Mouse (Mus musculus): ENCODE measurements around the gene Nrap. TPM values are rescaled to one million over a fixed set of nuclear protein-coding genes. Genes with fewer than 3 reads are reported as not detected.

The Nrap gene
- polyA plus RNA-seq, 1 experiment from 2014 or later, result 0.97 TPM

DNA sequence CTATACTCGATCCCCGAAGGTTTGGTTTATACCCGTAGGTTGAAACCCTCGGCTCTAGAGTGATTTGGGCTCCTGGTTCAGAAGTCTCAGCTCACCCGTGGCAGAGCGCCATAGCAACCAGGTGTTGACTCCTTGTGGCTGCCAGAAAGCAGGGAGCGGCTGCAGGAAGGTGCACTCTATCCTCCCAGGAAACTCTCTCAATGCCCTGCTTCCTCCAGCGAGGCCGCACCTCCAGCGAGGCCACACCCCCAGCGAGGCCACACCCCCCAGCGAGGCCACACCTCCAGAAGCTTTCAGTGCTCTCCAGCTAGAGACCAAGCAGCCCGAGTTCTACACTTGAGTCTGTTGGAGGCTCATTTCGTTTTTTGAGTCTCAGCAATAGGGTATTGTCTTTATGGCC is 10.4 kb upstream of the Nrap start:
- Histone ChIP-seq H3K4me3 (ENCODE audit: low read depth, low read length) (no peak overlapping the region), H3K27ac (ENCODE audit: low read length) (no peak overlapping the region), H3K4me1 (ENCODE audit: control insufficient read depth, insufficient read depth, low read length) (peaks cover 11% of the 10 kb centered on the region), H3K9me3 (replicated peaks; ENCODE audit: control insufficient read depth, low read length, poor library complexity, severe bottlenecking) (no peaks in the 10 kb centered on the region), H3K36me3 (ENCODE audit: control insufficient read depth, insufficient read depth, low read length) (no peaks in the 10 kb centered on the region), H3K9ac (ENCODE audit: low read depth, low read length) (no peak overlapping the region), H3K27me3 (ENCODE audit: control insufficient read depth, insufficient read depth, low read depth, low read length) (peaks cover 8% of the 10 kb centered on the region), H3K4me2 (ENCODE audit: low read length) (no peak overlapping the region)
- 54% methylated on average over 14 of the region's 14 CpGs for WGBS
- ATAC-seq, result no peak

- no peak overlapping the region for H3K9ac ChIP-seq (ENCODE audit: low read depth, low read length)
Observed at GRCm38 (mm10) chr19:56398528-56398795, 8.6 kb upstream of the Nrap start.

DNA sequence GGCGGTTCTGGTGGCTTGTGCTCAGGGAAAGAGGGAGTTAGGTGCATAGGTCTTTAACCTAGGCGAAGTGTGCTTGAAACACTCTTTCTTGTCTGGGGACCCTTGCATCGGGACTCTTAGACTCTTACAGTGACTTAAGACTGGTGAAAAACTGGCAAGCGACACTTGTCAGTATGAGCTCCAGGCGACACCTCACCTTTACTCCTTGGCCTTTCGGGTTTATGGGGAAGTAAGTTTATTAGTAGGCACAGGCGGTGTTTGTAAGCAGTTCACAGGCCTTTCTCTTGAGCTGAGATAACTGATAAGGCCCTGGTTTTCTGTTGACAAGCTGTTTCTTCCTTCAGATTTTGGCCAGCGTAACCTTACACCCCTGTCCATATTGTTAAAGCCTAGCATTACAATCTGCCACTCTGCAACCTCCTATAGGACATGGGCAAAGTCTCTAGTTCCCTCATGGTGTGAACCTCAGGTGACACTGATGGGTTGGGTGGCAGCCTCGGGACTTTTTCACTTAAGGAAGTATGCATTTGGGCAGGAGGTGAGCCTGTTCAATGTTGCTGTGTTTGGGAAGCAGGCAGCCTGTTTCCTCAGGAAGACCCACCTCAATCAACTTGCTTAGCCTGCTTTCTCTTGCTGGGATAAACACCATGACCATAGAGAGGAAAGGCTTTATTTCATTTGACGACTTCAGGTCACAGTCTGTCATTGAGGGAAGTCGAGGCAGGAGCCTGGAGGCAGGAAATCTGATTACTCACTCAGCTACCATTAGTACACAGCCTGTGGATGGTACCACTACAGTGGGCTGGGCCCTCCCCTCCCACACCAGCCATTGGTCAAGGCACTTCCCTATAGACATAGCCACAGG is 8.1 kb upstream of the Nrap start:
- H3K9me3 ChIP-seq (replicated peaks; ENCODE audit: control insufficient read depth, low read length, poor library complexity, severe bottlenecking), result no peaks in the 10 kb centered on the region
- peaks cover 11% of the 10 kb centered on the region for H3K4me1 ChIP-seq (ENCODE audit: control insufficient read depth, insufficient read depth, low read length)
- H3K27ac ChIP-seq (ENCODE audit: low read length), result peak overlapping the region; percentile 48
- H3K36me3 ChIP-seq (ENCODE audit: control insufficient read depth, insufficient read depth, low read length), result no peaks in the 10 kb centered on the region
- WGBS, result 66% methylated on average over 11 of the region's 11 CpGs
- ATAC-seq, result no peak
- H3K27me3 ChIP-seq (ENCODE audit: control insufficient read depth, insufficient read depth, low read depth, low read length), result peaks cover 10% of the 10 kb centered on the region
- peak overlapping the region; percentile 65 for H3K4me3 ChIP-seq (ENCODE audit: low read depth, low read length)
- peak overlapping the region; percentile 80 for H3K9ac ChIP-seq (ENCODE audit: low read depth, low read length)
- H3K4me2 ChIP-seq (ENCODE audit: low read length), result peak overlapping the region; percentile 93

More at GRCm38 (mm10) chr19:56398528-56398795, 8.6 kb upstream of the Nrap start:
- Histone ChIP-seq H3K36me3 (ENCODE audit: control insufficient read depth, insufficient read depth, low read length) (no peaks in the 10 kb centered on the region), H3K9me3 (replicated peaks; ENCODE audit: control insufficient read depth, low read length, poor library complexity, severe bottlenecking) (no peaks in the 10 kb centered on the region), H3K4me1 (ENCODE audit: control insufficient read depth, insufficient read depth, low read length) (peaks cover 11% of the 10 kb centered on the region), H3K4me3 (ENCODE audit: low read depth, low read length) (no peak overlapping the region), H3K4me2 (ENCODE audit: low read length) (no peak overlapping the region), H3K27ac (ENCODE audit: low read length) (no peak overlapping the region), H3K27me3 (ENCODE audit: control insufficient read depth, insufficient read depth, low read depth, low read length) (peaks cover 10% of the 10 kb centered on the region)
- ATAC-seq, result no peak

- under 1% methylated on average over 76 of the region's 78 CpGs for WGBS
- Histone ChIP-seq H3K4me3 (ENCODE audit: low read depth, low read length) (peak within 1 kb of the TSS; percentile 65), H3K4me1 (ENCODE audit: control insufficient read depth, insufficient read depth, low read length) (peaks cover 11% of the 10 kb centered on the region), H3K27ac (ENCODE audit: low read length) (peak within 1 kb of the TSS; percentile 48), H3K9me3 (replicated peaks; ENCODE audit: control insufficient read depth, low read length, poor library complexity, severe bottlenecking) (no peaks in the 10 kb centered on the region), H3K36me3 (ENCODE audit: control insufficient read depth, insufficient read depth, low read length) (no peaks in the 10 kb centered on the region), H3K4me2 (ENCODE audit: low read length) (peak within 1 kb of the TSS; percentile 93), H3K27me3 (ENCODE audit: control insufficient read depth, insufficient read depth, low read depth, low read length) (peaks cover 10% of the 10 kb centered on the region), H3K9ac (ENCODE audit: low read depth, low read length) (peak within 1 kb of the TSS; percentile 80)
- peak; percentile 75 for ATAC-seq
Observed at GRCm38 (mm10) chr19:56396669-56397621, 7.1 kb upstream of the Nrap start, which contains the start of gene Casp7. TSS of gene Casp7 (plus strand) at chr19:56397129.

DNA sequence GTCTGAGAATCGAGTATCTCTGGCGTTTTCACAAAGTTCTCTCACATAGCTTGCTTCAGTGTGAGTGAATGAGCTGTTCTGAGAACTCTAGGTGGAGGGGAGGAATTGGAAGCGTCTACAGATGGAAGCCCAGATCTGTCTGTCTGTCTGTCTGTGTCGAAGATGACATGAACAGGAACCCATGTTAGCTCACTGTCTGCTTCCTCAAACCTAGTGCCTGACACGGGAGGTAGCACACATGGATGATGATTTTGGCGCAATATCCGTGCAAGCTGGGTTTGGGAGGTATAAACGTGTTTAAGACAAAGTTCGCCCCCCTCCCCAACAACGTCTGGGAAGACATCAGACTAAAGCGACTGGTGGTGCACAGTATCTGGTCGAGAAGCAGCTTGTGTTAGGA is 6.4 kb upstream of the Nrap start:
- H3K27ac ChIP-seq (ENCODE audit: low read length), result no peak overlapping the region
- H3K36me3 ChIP-seq (ENCODE audit: control insufficient read depth, insufficient read depth, low read length), result no peaks in the 10 kb centered on the region
- H3K4me3 ChIP-seq (ENCODE audit: low read depth, low read length), result peak overlapping the region; percentile 65
- no peak overlapping the region; the same call in 1 of the 2 replicates for H3K9ac ChIP-seq (ENCODE audit: low read depth, low read length)
- ATAC-seq, result no peak
- H3K4me1 ChIP-seq (ENCODE audit: control insufficient read depth, insufficient read depth, low read length), result peaks cover 11% of the 10 kb centered on the region
- H3K4me2 ChIP-seq (ENCODE audit: low read length), result peak overlapping the region; percentile 93
- H3K27me3 ChIP-seq (ENCODE audit: control insufficient read depth, insufficient read depth, low read depth, low read length), result peaks cover 10% of the 10 kb centered on the region
- WGBS, result 45% methylated on average over 12 of the region's 12 CpGs
- no peaks in the 10 kb centered on the region for H3K9me3 ChIP-seq (replicated peaks; ENCODE audit: control insufficient read depth, low read length, poor library complexity, severe bottlenecking)

DNA sequence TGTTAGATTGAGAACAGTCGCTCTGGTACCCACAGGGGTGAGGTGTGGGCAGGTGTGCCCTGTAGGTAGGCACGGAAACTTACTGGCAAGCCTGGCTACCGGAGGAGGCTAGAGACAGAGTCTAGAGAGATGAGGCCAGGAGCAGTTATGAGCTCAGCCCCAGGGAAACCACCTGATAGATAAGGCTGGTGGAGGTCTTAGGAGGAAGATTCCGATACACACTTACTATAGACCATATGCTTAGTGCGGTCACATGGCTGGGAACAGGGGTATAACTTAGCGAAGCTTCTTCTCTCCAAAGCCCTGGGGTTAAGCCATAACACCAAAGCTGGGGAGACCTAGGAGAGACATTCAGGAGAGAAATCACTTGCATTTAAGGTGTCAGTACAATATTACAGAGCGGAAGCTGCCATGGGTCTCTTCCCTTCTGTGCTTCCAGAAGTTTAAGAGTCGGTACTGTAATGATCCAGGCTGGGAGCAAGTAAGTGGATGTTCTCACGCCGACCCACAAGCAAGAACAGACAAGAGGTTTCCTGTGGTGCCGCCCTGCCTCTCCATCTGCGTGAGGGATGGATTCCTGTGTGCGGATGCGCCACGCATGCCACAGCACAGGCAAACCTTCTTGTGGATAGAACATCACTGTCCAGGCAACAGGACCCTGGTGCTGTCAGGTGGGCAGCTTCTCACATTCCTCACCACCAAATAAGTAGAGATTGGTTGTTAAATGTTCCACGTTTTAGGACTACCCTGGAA is 5.5 kb upstream of the Nrap start:
- WGBS, result 88% methylated on average over 16 of the region's 16 CpGs
- Histone ChIP-seq H3K4me3 (ENCODE audit: low read depth, low read length) (no peak overlapping the region), H3K4me1 (ENCODE audit: control insufficient read depth, insufficient read depth, low read length) (peaks cover 11% of the 10 kb centered on the region), H3K9ac (ENCODE audit: low read depth, low read length) (no peak overlapping the region), H3K27me3 (ENCODE audit: control insufficient read depth, insufficient read depth, low read depth, low read length) (peaks cover 10% of the 10 kb centered on the region), H3K9me3 (replicated peaks; ENCODE audit: control insufficient read depth, low read length, poor library complexity, severe bottlenecking) (no peaks in the 10 kb centered on the region), H3K27ac (ENCODE audit: low read length) (no peak overlapping the region), H3K4me2 (ENCODE audit: low read length) (no peak overlapping the region), H3K36me3 (ENCODE audit: control insufficient read depth, insufficient read depth, low read length) (no peaks in the 10 kb centered on the region)
- ATAC-seq, result no peak

GRCm38 (mm10) chr19:56393311-56393866 is 3.6 kb upstream of the Nrap start:
- H3K4me1 ChIP-seq (ENCODE audit: control insufficient read depth, insufficient read depth, low read length), result peaks cover 11% of the 10 kb centered on the region
- ATAC-seq, result no peak
- whole genome bisulfite sequencing, result 90% methylated on average over 9 of the region's 9 CpGs
- no peak overlapping the region for H3K4me3 ChIP-seq (ENCODE audit: low read depth, low read length)
- no peaks in the 10 kb centered on the region for H3K9me3 ChIP-seq (replicated peaks; ENCODE audit: control insufficient read depth, low read length, poor library complexity, severe bottlenecking)
- peaks cover 10% of the 10 kb centered on the region for H3K27me3 ChIP-seq (ENCODE audit: control insufficient read depth, insufficient read depth, low read depth, low read length)
- no peaks in the 10 kb centered on the region for H3K36me3 ChIP-seq (ENCODE audit: control insufficient read depth, insufficient read depth, low read length)
- no peak overlapping the region for H3K27ac ChIP-seq (ENCODE audit: low read length)
- H3K4me2 ChIP-seq (ENCODE audit: low read length), result no peak overlapping the region
- H3K9ac ChIP-seq (ENCODE audit: low read depth, low read length), result no peak overlapping the region

GRCm38 (mm10) chr19:56391307-56392046 is 1.6 kb upstream of the Nrap start:
- H3K4me1 ChIP-seq (ENCODE audit: control insufficient read depth, insufficient read depth, low read length), result peaks cover 2% of the 10 kb centered on the region; the same call in 1 of the 2 replicates
- 85% methylated on average over 6 of the region's 6 CpGs for WGBS

More at GRCm38 (mm10) chr19:56391307-56392046, 1.6 kb upstream of the Nrap start:
- Histone ChIP-seq H3K9ac (ENCODE audit: low read depth, low read length) (no peak overlapping the region), H3K27me3 (ENCODE audit: control insufficient read depth, insufficient read depth, low read depth, low read length) (peaks cover 10% of the 10 kb centered on the region), H3K4me2 (ENCODE audit: low read length) (no peak overlapping the region), H3K9me3 (replicated peaks; ENCODE audit: control insufficient read depth, low read length, poor library complexity, severe bottlenecking) (no peaks in the 10 kb centered on the region), H3K36me3 (ENCODE audit: control insufficient read depth, insufficient read depth, low read length) (no peaks in the 10 kb centered on the region), H3K4me3 (ENCODE audit: low read depth, low read length) (no peak overlapping the region), H3K27ac (ENCODE audit: low read length) (no peak overlapping the region)
- ATAC-seq, result no peak

Data from midbrain, embryonic 16.5 days (tissue).